Mouse (Mus musculus) heart, postnatal 0 days (tissue): Measurements from ENCODE around the gene Ep400.

Experiments used
- CTCF ChIP-seq: IDR thresholded peaks from 2 replicates; pipeline ENCODE4 v1.5.1; 2016; ENCODE audit warnings: antibody characterized with exemption, control low read depth, low read depth
- EP300 ChIP-seq: IDR thresholded peaks from 2 replicates; pipeline ENCODE4 v1.6.1; 2016; ENCODE audit warnings: antibody characterized with exemption, low read depth

GRCm38 (mm10) chr5:110806154-110806553, 35.6 kb upstream of the Ep400 start:
- TF ChIP-seq CTCF, result no peak
- TF ChIP-seq EP300, result no peak
